Mouse (Mus musculus): Measurements from ENCODE around the gene S1pr4. TPM values are rescaled to one million over a fixed set of nuclear protein-coding genes. Genes with fewer than 3 reads are reported as not detected.

Gene S1pr4
- total and polyA plus RNA-seq, 3 experiments: 0.81 to 3.1 (median 1.1) TPM

- H3K4me3 ChIP-seq: no peak overlapping the region
- intact Hi-C loops (cut with DNase I): loop anchor here (10.0 kb wide), 1 partner anchor 590 kb away; the partner anchor contains the start of gene Timm13
Observed at GRCm38 (mm10) chr10:81494260-81495041, 5.5 kb downstream of the S1pr4 start.

GRCm38 (mm10) chr10:81493601-81494220 lies 6.2 kb downstream of the S1pr4 start:
- Histone ChIP-seq H3K36me3 (ENCODE audit: control insufficient read depth, insufficient read depth, low read length) (no peaks in the 10 kb centered on the region), H3K4me3 (no peak overlapping the region), H3K4me1 (ENCODE audit: control insufficient read depth, insufficient read depth, low read length) (peaks cover 2% of the 10 kb centered on the region; the same call in 1 of the 2 replicates), H3K27ac (no peak overlapping the region), H3K27me3 (ENCODE audit: control insufficient read depth, insufficient read depth, low read length) (no peaks in the 10 kb centered on the region), H3K9ac (ENCODE audit: low read depth, low read length) (no peak overlapping the region), H3K79me2 (replicated peaks; ENCODE audit: control insufficient read depth, insufficient read depth, low read length) (peaks cover 4% of the 10 kb centered on the region)
- intact Hi-C loops (cut with DNase I): loop anchor here (10.0 kb wide), 1 partner anchor 589 kb away; the partner anchor contains the start of gene Timm13
- TF ChIP-seq POLR2A (IDR thresholded peaks at IDR 0.05; ENCODE audit: insufficient read depth, low read depth, low read length) (no peak), CTCF (IDR thresholded peaks at IDR 0.05) (peak; percentile 22; the same call in 1 of the 2 replicates), EP300 (IDR thresholded peaks at IDR 0.05; ENCODE audit: insufficient read depth, low read depth, low read length) (no peak)
- no peak for DNase-seq
- WGBS: 69% methylated on average over 8 of the region's 8 CpGs

More at GRCm38 (mm10) chr10:81494260-81495041, 5.5 kb downstream of the S1pr4 start:
- no peaks in the 10 kb centered on the region for H3K36me3 ChIP-seq (ENCODE audit: control insufficient read depth, insufficient read depth, low read length)
- H3K27me3 ChIP-seq (ENCODE audit: control insufficient read depth, insufficient read depth, low read length): no peaks in the 10 kb centered on the region
- TF ChIP-seq EP300 (IDR thresholded peaks at IDR 0.05; ENCODE audit: insufficient read depth, low read depth, low read length) (no peak), CTCF (IDR thresholded peaks at IDR 0.05) (no peak), POLR2A (IDR thresholded peaks at IDR 0.05; ENCODE audit: insufficient read depth, low read depth, low read length) (no peak)
- H3K79me2 ChIP-seq (replicated peaks; ENCODE audit: control insufficient read depth, insufficient read depth, low read length): peaks cover 4% of the 10 kb centered on the region
- peaks cover 2% of the 10 kb centered on the region for H3K4me1 ChIP-seq (ENCODE audit: control insufficient read depth, insufficient read depth, low read length)
- peak in 1 of 2 experiments; percentile 21 for DNase-seq
- 77% methylated on average over 11 of the region's 11 CpGs for WGBS
- no peak overlapping the region for H3K9ac ChIP-seq (ENCODE audit: low read depth, low read length)
- no peak overlapping the region for H3K27ac ChIP-seq

- no peaks in the 10 kb centered on the region for H3K27me3 ChIP-seq (ENCODE audit: control insufficient read depth, insufficient read depth, low read length)
- peaks cover 2% of the 10 kb centered on the region; the same call in 1 of the 2 replicates for H3K4me1 ChIP-seq (ENCODE audit: control insufficient read depth, insufficient read depth, low read length)
Observed at GRCm38 (mm10) chr10:81492606-81493240, 7.2 kb downstream of the S1pr4 start.

GRCm38 (mm10) chr10:81491018-81491417 lies 8.9 kb downstream of the S1pr4 start:
- TF ChIP-seq EP300 (IDR thresholded peaks at IDR 0.05; ENCODE audit: insufficient read depth, low read depth, low read length) (no peak), POLR2A (IDR thresholded peaks at IDR 0.05; ENCODE audit: insufficient read depth, low read depth, low read length) (no peak), CTCF (IDR thresholded peaks at IDR 0.05) (no peak)
- H3K4me3 ChIP-seq: no peak overlapping the region
- intact Hi-C loops (cut with DNase I): loop anchor here (10.0 kb wide), 1 partner anchor 586 kb away; the partner anchor contains the start of gene Timm13
- no peaks in the 10 kb centered on the region for H3K27me3 ChIP-seq (ENCODE audit: control insufficient read depth, insufficient read depth, low read length)
- H3K4me1 ChIP-seq (ENCODE audit: control insufficient read depth, insufficient read depth, low read length): peaks cover 2% of the 10 kb centered on the region; the same call in 1 of the 2 replicates
- no peak for DNase-seq
- WGBS: 93% methylated on average over 9 of the region's 9 CpGs
- H3K79me2 ChIP-seq (replicated peaks; ENCODE audit: control insufficient read depth, insufficient read depth, low read length): peaks cover 4% of the 10 kb centered on the region
- no peaks in the 10 kb centered on the region for H3K36me3 ChIP-seq (ENCODE audit: control insufficient read depth, insufficient read depth, low read length)
- H3K9ac ChIP-seq (ENCODE audit: low read depth, low read length): no peak overlapping the region
- no peak overlapping the region for H3K27ac ChIP-seq

More at GRCm38 (mm10) chr10:81492606-81493240, 7.2 kb downstream of the S1pr4 start:
- WGBS: 93% methylated on average over 11 of the region's 11 CpGs
- Histone ChIP-seq H3K4me3 (no peak overlapping the region), H3K9ac (ENCODE audit: low read depth, low read length) (no peak overlapping the region), H3K27ac (no peak overlapping the region), H3K79me2 (replicated peaks; ENCODE audit: control insufficient read depth, insufficient read depth, low read length) (peaks cover 4% of the 10 kb centered on the region), H3K36me3 (ENCODE audit: control insufficient read depth, insufficient read depth, low read length) (no peaks in the 10 kb centered on the region)
- peak in 1 of 2 experiments; percentile 15 for DNase-seq
- TF ChIP-seq CTCF (IDR thresholded peaks at IDR 0.05) (no peak), POLR2A (IDR thresholded peaks at IDR 0.05; ENCODE audit: insufficient read depth, low read depth, low read length) (no peak), EP300 (IDR thresholded peaks at IDR 0.05; ENCODE audit: insufficient read depth, low read depth, low read length) (no peak)
- intact Hi-C loops (cut with DNase I): loop anchor here (10.0 kb wide), 1 partner anchor 588 kb away; the partner anchor contains the start of gene Timm13

GRCm38 (mm10) chr10:81489941-81490340 lies 10.0 kb downstream of the S1pr4 start:
- Histone ChIP-seq H3K27me3 (ENCODE audit: control insufficient read depth, insufficient read depth, low read length) (no peaks in the 10 kb centered on the region), H3K4me3 (no peak overlapping the region), H3K27ac (no peak overlapping the region), H3K36me3 (ENCODE audit: control insufficient read depth, insufficient read depth, low read length) (no peaks in the 10 kb centered on the region), H3K9ac (ENCODE audit: low read depth, low read length) (no peak overlapping the region), H3K79me2 (replicated peaks; ENCODE audit: control insufficient read depth, insufficient read depth, low read length) (no peaks in the 10 kb centered on the region), H3K4me1 (ENCODE audit: control insufficient read depth, insufficient read depth, low read length) (no peaks in the 10 kb centered on the region; the same call in 1 of the 2 replicates)
- intact Hi-C loops (cut with DNase I): loop anchor here (10.0 kb wide), 1 partner anchor 585 kb away; the partner anchor contains the start of gene Timm13
- DNase-seq: peak in 1 of 2 experiments; percentile 17
- WGBS: 86% methylated on average over 14 of the region's 14 CpGs
- TF ChIP-seq EP300 (IDR thresholded peaks at IDR 0.05; ENCODE audit: insufficient read depth, low read depth, low read length) (no peak), CTCF (IDR thresholded peaks at IDR 0.05) (no peak), POLR2A (IDR thresholded peaks at IDR 0.05; ENCODE audit: insufficient read depth, low read depth, low read length) (no peak)
